Mouse (Mus musculus) myocyte (in vitro differentiated cells): Measurements from ENCODE around the gene Dlg2. TPM values are rescaled to one million over a fixed set of nuclear protein-coding genes. Genes with fewer than 3 reads are reported as not detected.

Source experiments
- H3K27me3 ChIP-seq: one replicate; pipeline ENCODE4 v1.6.1; 2011; ENCODE audit not compliant: control insufficient read depth, insufficient read depth, insufficient read length
- H3K36me3 ChIP-seq: one replicate; pipeline ENCODE4 v1.6.1; 2011; ENCODE audit not compliant: control insufficient read depth, insufficient read depth
- H3K4me2 ChIP-seq: one replicate; pipeline ENCODE4 v1.6.1; 2011; ENCODE audit warnings: low read depth, control low read depth
- H3K4me3 ChIP-seq: one replicate; pipeline ENCODE4 v1.5.1; 2011; ENCODE audit warnings: mild to moderate bottlenecking, control low read depth, moderate library complexity
- H3K79me2 ChIP-seq: one replicate; pipeline ENCODE4 v1.6.1; 2011; ENCODE audit not compliant: control insufficient read depth, insufficient read depth
- H3ac ChIP-seq: one replicate; pipeline ENCODE4 v1.6.1; 2011; ENCODE audit not compliant: control insufficient read depth, insufficient read length
- CEBPB ChIP-seq: IDR thresholded peaks from 2 replicates; pipeline ENCODE4 v1.6.1; 2011; ENCODE audit warnings: mild to moderate bottlenecking, moderate library complexity; ENCODE audit not compliant: poor library complexity, insufficient read depth, severe bottlenecking
- E2F4 ChIP-seq: IDR thresholded peaks from one replicate; pipeline ENCODE4 v1.6.1; 2011; ENCODE audit warnings: mild to moderate bottlenecking, control low read depth, moderate library complexity; ENCODE audit not compliant: insufficient read depth
- MAX ChIP-seq: IDR thresholded peaks from one replicate; pipeline ENCODE4 v1.6.1; 2011; ENCODE audit warnings: low read depth, mild to moderate bottlenecking, control low read depth
- MYOD1 ChIP-seq, 3 experiments: IDR thresholded peaks; one replicate each; pipeline ENCODE4 v1.6.1; 2011; ENCODE audit warnings: control low read depth in 2 of 3, low read depth in 2 of 3, mild to moderate bottlenecking in 2 of 3, moderate library complexity in 1 of 3; ENCODE audit not compliant: insufficient read length in 2 of 3, control insufficient read depth in 1 of 3
- MYOG ChIP-seq, 3 experiments: IDR thresholded peaks; one replicate each; pipeline ENCODE4 v1.6.1; 2011; ENCODE audit warnings: control low read depth in 2 of 3, low read depth in 2 of 3, mild to moderate bottlenecking in 2 of 3; ENCODE audit not compliant: insufficient read length in 2 of 3, control insufficient read depth in 1 of 3, insufficient read depth in 1 of 3
- POLR2A ChIP-seq: IDR thresholded peaks from one replicate; pipeline ENCODE4 v1.6.1; 2011; ENCODE audit warnings: low read depth, mild to moderate bottlenecking, control low read depth, moderate library complexity; ENCODE audit not compliant: insufficient read length
- POLR2AphosphoS2 ChIP-seq: IDR thresholded peaks from one replicate; pipeline ENCODE4 v1.6.1; 2011; ENCODE audit warnings: low read depth, control low read depth; ENCODE audit not compliant: insufficient read length
- REST ChIP-seq: IDR thresholded peaks from one replicate; pipeline ENCODE4 v1.6.1; 2011; ENCODE audit warnings: mild to moderate bottlenecking, control low read depth, moderate library complexity; ENCODE audit not compliant: insufficient read depth, insufficient read length
- SRF ChIP-seq: IDR thresholded peaks from one replicate; pipeline ENCODE4 v1.6.1; 2011; ENCODE audit warnings: low read depth; ENCODE audit not compliant: control insufficient read depth, insufficient read length
- TCF12 ChIP-seq: IDR thresholded peaks from one replicate; pipeline ENCODE4 v1.6.1; 2011; ENCODE audit warnings: mild to moderate bottlenecking, control low read depth; ENCODE audit not compliant: poor library complexity, insufficient read depth, severe bottlenecking
- TCF3 ChIP-seq: IDR thresholded peaks from one replicate; pipeline ENCODE4 v1.6.1; 2011; ENCODE audit warnings: low read depth, control low read depth; ENCODE audit not compliant: insufficient read length
- USF1 ChIP-seq: IDR thresholded peaks from one replicate; pipeline ENCODE4 v1.6.1; 2011; ENCODE audit warnings: low read depth, mild to moderate bottlenecking, control low read depth, moderate library complexity
- polyA plus RNA-seq: library from polyadenylated mRNA; unstranded; fragments of >200 nt; fragmentation: generic; extraction: Trizol; gene quantifications from one replicate; pipeline ENCODE4 v1.2.1, GENCODE M21; 2012; ENCODE audit warnings: missing spikeins

Gene Dlg2
- polyA plus RNA-seq, 1 experiment = 0.65 TPM

- H3K36me3 ChIP-seq = no peaks in the 10 kb centered on the region
- H3ac ChIP-seq = no peak overlapping the region
- no peak overlapping the region for H3K4me2 ChIP-seq
- H3K79me2 ChIP-seq = no peaks in the 10 kb centered on the region
- H3K4me3 ChIP-seq = no peak overlapping the region
- no peaks in the 10 kb centered on the region for H3K27me3 ChIP-seq
- TF ChIP-seq MYOG (IDR thresholded peaks at IDR 0.05; ENCODE audit: control insufficient read depth in 1 of 3, insufficient read depth in 1 of 3, insufficient read length in 2 of 3, low read depth in 2 of 3) (no peak), USF1 (no peak)
Observed at GRCm38 (mm10) chr7:91463256-91463655, 986.8 kb downstream of the Dlg2 start.

GRCm38 (mm10) chr7:91467061-91467460 lies 990.6 kb downstream of the Dlg2 start:
- H3K36me3 ChIP-seq = no peaks in the 10 kb centered on the region
- H3K27me3 ChIP-seq = no peaks in the 10 kb centered on the region
- no peaks in the 10 kb centered on the region for H3K79me2 ChIP-seq
- no peak overlapping the region for H3ac ChIP-seq
- TF ChIP-seq MYOD1 (IDR thresholded peaks at IDR 0.05; ENCODE audit: control insufficient read depth in 1 of 3, insufficient read length in 2 of 3, low read depth in 2 of 3) = no peak
- TF ChIP-seq USF1 = no peak
- no peak for TF ChIP-seq TCF3
- TF ChIP-seq MAX = no peak
- TF ChIP-seq REST = no peak
- no peak for TF ChIP-seq POLR2AphosphoS2
- no peak for TF ChIP-seq TCF12
- TF ChIP-seq POLR2A = no peak
- TF ChIP-seq CEBPB = no peak
- no peak for TF ChIP-seq SRF
- no peak for TF ChIP-seq MYOG (IDR thresholded peaks at IDR 0.05; ENCODE audit: control insufficient read depth in 1 of 3, insufficient read depth in 1 of 3, insufficient read length in 2 of 3, low read depth in 2 of 3)
- TF ChIP-seq E2F4 = no peak
- no peak overlapping the region for H3K4me3 ChIP-seq
- no peak overlapping the region for H3K4me2 ChIP-seq

- Histone ChIP-seq H3K79me2 (no peaks in the 10 kb centered on the region), H3K4me2 (no peak overlapping the region), H3K4me3 (no peak overlapping the region), H3K36me3 (no peaks in the 10 kb centered on the region), H3ac (no peak overlapping the region), H3K27me3 (no peaks in the 10 kb centered on the region)
- no peak for TF ChIP-seq TCF12
- TF ChIP-seq MYOD1 (IDR thresholded peaks at IDR 0.05; ENCODE audit: control insufficient read depth in 1 of 3, insufficient read length in 2 of 3, low read depth in 2 of 3) = no peak
- TF ChIP-seq E2F4 = no peak
- TF ChIP-seq REST = no peak
- TF ChIP-seq MYOG (IDR thresholded peaks at IDR 0.05; ENCODE audit: control insufficient read depth in 1 of 3, insufficient read depth in 1 of 3, insufficient read length in 2 of 3, low read depth in 2 of 3) = no peak
- TF ChIP-seq TCF3 = no peak
- TF ChIP-seq POLR2A = no peak
- no peak for TF ChIP-seq SRF
- no peak for TF ChIP-seq CEBPB
- no peak for TF ChIP-seq POLR2AphosphoS2
- TF ChIP-seq MAX = no peak
- TF ChIP-seq USF1 = no peak
Observed at GRCm38 (mm10) chr7:91479145-91479544, 1002.7 kb downstream of the Dlg2 start.

- no peak overlapping the region for H3K4me3 ChIP-seq
- H3K79me2 ChIP-seq = no peaks in the 10 kb centered on the region
- H3K4me2 ChIP-seq = no peak overlapping the region
- no peaks in the 10 kb centered on the region for H3K36me3 ChIP-seq
- no peak for TF ChIP-seq SRF
- TF ChIP-seq MYOD1 (IDR thresholded peaks at IDR 0.05; ENCODE audit: control insufficient read depth in 1 of 3, insufficient read length in 2 of 3, low read depth in 2 of 3) = no peak
- TF ChIP-seq MYOG (IDR thresholded peaks at IDR 0.05; ENCODE audit: control insufficient read depth in 1 of 3, insufficient read depth in 1 of 3, insufficient read length in 2 of 3, low read depth in 2 of 3) = no peak
- TF ChIP-seq TCF12 = no peak
- TF ChIP-seq REST = no peak
- no peak for TF ChIP-seq CEBPB
- no peak for TF ChIP-seq POLR2A
- no peak overlapping the region for H3ac ChIP-seq
- no peaks in the 10 kb centered on the region for H3K27me3 ChIP-seq
Observed at GRCm38 (mm10) chr7:91481574-91482197, 1005.2 kb downstream of the Dlg2 start.

GRCm38 (mm10) chr7:91493234-91493633 lies 1016.8 kb downstream of the Dlg2 start:
- Histone ChIP-seq H3K36me3 (no peaks in the 10 kb centered on the region), H3K79me2 (no peaks in the 10 kb centered on the region), H3K27me3 (no peaks in the 10 kb centered on the region), H3ac (no peak overlapping the region), H3K4me2 (no peak overlapping the region), H3K4me3 (no peak overlapping the region)
- TF ChIP-seq USF1 (no peak), MYOD1 (IDR thresholded peaks at IDR 0.05; ENCODE audit: control insufficient read depth in 1 of 3, insufficient read length in 2 of 3, low read depth in 2 of 3) (no peak), MYOG (IDR thresholded peaks at IDR 0.05; ENCODE audit: control insufficient read depth in 1 of 3, insufficient read depth in 1 of 3, insufficient read length in 2 of 3, low read depth in 2 of 3) (no peak), TCF12 (no peak), POLR2AphosphoS2 (no peak), CEBPB (no peak), SRF (no peak), E2F4 (no peak), POLR2A (no peak), TCF3 (no peak), MAX (no peak), REST (no peak)
